Mouse (Mus musculus): ENCODE data around the gene Cd2ap. TPM values are rescaled to one million over a fixed set of nuclear protein-coding genes. Genes with fewer than 3 reads are reported as not detected.
A peak's percentile ranks its signal among the peaks of the same experiment; 100 is the strongest.
"Not testable (repeated sequence)": the region's sequence is repeated elsewhere in the genome, so short reads cannot be mapped to it uniquely, and the experiment has no call there.

Cd2ap gene
- polyA plus RNA-seq (2016; fragmentation: Nextera tagmentation; extraction: Ambion mirVana) = 21.9 and 23.2 TPM in 2 replicates

DNA sequence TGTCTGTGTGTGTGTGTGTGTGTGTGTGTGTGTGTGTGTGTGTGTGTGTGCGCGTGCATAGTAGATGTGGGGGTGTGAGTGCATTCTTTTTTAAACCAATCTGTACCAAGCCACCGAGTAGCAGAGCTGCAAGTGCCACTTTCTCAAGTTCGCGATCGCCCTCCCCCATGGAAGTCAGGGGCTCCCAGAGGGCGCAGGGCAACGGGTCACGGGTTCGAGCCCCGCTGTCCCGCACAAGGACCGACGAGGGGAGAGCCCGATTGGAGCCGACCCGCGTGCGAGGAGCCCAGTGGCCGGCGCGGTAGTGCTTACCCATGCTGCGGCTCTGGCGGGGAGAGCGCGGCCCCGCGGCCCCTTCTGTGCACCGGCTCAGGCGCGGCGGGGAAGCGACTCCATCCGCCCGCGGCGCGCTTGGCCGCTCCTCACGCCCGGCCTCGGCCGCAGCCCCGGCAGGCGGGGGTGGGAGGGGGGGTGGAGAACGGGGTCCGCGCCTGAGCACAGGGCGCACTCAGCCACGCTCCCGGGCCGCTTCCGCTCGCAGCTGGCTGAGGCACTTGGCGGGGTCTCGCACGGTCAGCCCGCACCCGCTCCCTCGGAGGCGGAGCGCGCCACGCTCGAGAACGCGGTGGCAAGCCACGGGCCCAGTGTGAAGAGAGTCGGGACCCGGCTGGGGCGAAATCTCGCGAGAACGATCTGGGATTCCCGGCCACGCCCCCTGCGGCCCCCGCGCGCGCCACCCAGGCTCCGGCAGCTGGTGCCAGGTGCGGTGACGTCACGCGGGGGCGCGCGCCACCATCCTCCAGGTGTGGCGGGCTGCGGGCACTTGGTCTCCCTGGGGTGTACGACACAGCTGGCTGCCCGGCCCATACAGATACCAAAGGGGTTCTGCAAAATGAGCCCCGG, at the start of gene Cd2ap:
Gene Cd2ap (minus strand): TSS at position 665 of the 903 bp plus-strand sequence.
- WGBS = under 1% methylated on average over 75 of the region's 94 CpGs
- no peaks in the 10 kb centered on the region for H3K27me3 ChIP-seq
- H3K27ac ChIP-seq = peak within 1 kb of the TSS; percentile 97
- peak within 1 kb of the TSS; percentile 73 for H3K4me2 ChIP-seq
- ATAC-seq (ENCODE audit: insufficient number of reproducible peaks, insufficient read depth, low FRiP score, low TSS enrichment, low read depth) = peak; percentile 95
- no peaks in the 10 kb centered on the region for H3K9me3 ChIP-seq
- H3K4me1 ChIP-seq (replicated peaks) = peaks cover 21% of the 10 kb centered on the region
- H3K9ac ChIP-seq (replicated peaks) = peak within 1 kb of the TSS; percentile 93
- no peaks in the 10 kb centered on the region for H3K36me3 ChIP-seq
- peak within 1 kb of the TSS; percentile 85 for H3K4me3 ChIP-seq (replicated peaks)

DNA sequence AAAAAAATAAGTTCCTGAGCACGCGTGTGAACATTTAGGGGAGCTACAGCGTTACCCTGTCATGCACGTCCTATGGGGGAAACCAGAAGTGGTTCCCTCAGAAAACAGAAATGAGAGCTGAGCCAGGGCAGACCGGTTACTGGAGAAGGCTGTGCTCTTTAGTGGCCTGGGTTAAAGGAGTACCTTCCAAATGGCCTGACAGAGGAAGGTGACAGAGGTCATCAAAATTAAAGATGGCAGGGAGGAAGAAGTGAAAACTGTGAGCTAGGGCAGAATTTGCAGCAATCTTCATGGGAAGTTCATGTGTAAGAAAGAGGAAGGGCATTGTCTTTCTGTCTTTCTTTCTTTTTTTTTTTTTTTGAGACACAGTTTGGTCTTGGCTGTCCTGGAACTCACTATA, 48.3 kb upstream of the Cd2ap start:
- no peak overlapping the region for H3K4me2 ChIP-seq
- 91% methylated on average over 5 of the region's 5 CpGs for WGBS
- no peak for ATAC-seq (ENCODE audit: insufficient number of reproducible peaks, insufficient read depth, low FRiP score, low TSS enrichment, low read depth)

DNA sequence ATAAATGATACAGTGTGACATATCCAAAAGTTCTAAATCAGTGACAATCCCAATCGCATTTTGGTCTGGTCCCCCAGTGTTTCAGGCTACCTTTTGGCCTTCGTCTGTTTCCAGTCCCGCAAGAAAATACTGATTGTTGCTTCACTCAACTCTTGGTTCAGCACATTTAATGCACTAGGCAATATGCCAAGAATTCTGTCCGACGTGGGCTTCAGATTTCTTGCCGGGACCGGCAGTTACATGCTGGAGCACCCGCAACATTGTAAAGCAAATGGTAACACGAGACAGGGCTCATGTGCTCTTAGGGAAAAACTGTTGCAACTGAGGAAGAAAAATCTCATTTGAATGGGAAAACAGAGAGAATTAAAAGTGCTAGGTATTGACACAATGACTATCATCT, 42.3 kb upstream of the Cd2ap start:
- 57% methylated on average over 9 of the region's 9 CpGs for WGBS
- Histone ChIP-seq H3K27me3 (no peaks in the 10 kb centered on the region), H3K4me2 (no peak overlapping the region), H3K27ac (no peak overlapping the region), H3K36me3 (no peaks in the 10 kb centered on the region), H3K9ac (replicated peaks) (no peak overlapping the region), H3K4me3 (replicated peaks) (no peak overlapping the region), H3K4me1 (replicated peaks) (no peaks in the 10 kb centered on the region), H3K9me3 (no peaks in the 10 kb centered on the region)
- no peak for ATAC-seq (ENCODE audit: insufficient number of reproducible peaks, insufficient read depth, low FRiP score, low TSS enrichment, low read depth)

More for the DNA sequence above, 48.3 kb upstream of the Cd2ap start:
- Histone ChIP-seq H3K36me3 (no peaks in the 10 kb centered on the region), H3K4me3 (replicated peaks) (no peak overlapping the region), H3K4me1 (replicated peaks) (no peaks in the 10 kb centered on the region), H3K27me3 (no peaks in the 10 kb centered on the region), H3K9me3 (no peaks in the 10 kb centered on the region), H3K9ac (replicated peaks) (no peak overlapping the region), H3K27ac (no peak overlapping the region)

DNA sequence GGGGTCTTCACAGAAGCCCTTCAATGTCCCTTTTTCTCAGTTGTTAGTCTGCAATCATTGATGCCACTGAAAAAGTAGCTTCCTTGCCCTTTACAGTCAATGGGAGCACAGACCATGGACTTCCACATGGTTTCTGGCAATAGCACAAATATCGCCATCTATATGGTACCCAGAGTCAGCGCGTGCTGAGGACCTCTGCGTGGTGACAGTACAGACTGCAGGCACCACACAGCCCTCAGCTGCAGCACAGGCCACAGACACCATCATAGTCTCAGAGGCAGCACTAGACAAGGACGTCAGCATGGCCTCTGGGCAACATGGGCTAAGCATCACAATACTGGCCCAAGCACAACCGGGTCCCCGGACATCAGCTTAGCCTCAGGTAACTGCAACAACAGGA, 38.3 kb upstream of the Cd2ap start:
- 84% methylated on average over 7 of the region's 7 CpGs for WGBS
- 0 out of 2 replicates have a peak, but pooled peaks cover 4% of the 10 kb centered on the region for H3K4me1 ChIP-seq (replicated peaks)
- no peak overlapping the region for H3K4me2 ChIP-seq
- no peaks in the 10 kb centered on the region for H3K9me3 ChIP-seq
- ATAC-seq (ENCODE audit: insufficient number of reproducible peaks, insufficient read depth, low FRiP score, low TSS enrichment, low read depth) = no peak
- no peaks in the 10 kb centered on the region for H3K27me3 ChIP-seq
- H3K9ac ChIP-seq (replicated peaks) = no peak overlapping the region
- no peak overlapping the region for H3K4me3 ChIP-seq (replicated peaks)
- H3K36me3 ChIP-seq = no peaks in the 10 kb centered on the region
- H3K27ac ChIP-seq = no peak overlapping the region

- H3K4me3 ChIP-seq (replicated peaks) = no peak overlapping the region
Observed at GRCm38 (mm10) chr17:42912193-42912592, 35.7 kb upstream of the Cd2ap start.

DNA sequence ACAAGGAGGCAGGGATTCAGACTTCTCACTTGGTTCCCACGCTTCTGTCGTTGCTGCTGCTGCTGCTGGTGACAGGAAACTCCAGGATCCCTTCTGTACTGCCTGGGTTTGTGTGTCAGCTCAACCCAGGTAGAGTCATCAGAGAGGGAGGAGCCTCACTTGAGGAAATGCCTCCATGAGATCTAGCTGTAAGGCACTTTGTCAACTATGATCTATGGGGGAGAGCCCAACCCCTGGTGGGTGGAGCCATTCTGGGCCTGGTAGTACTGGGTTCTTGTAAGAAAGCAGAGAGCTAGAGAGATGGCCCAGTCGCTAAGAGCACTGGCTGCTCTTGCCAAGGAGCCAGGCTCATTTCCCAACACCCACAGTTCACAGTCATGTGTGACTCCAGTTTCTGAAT, 34.0 kb upstream of the Cd2ap start:
- no peak for ATAC-seq (ENCODE audit: insufficient number of reproducible peaks, insufficient read depth, low FRiP score, low TSS enrichment, low read depth)
- Histone ChIP-seq H3K9ac (replicated peaks) (no peak overlapping the region), H3K36me3 (no peaks in the 10 kb centered on the region), H3K9me3 (0 out of 2 replicates have a peak, but pooled peaks cover 7% of the 10 kb centered on the region), H3K27ac (no peak overlapping the region), H3K4me2 (no peak overlapping the region), H3K4me1 (replicated peaks) (0 out of 2 replicates have a peak, but pooled peaks cover 4% of the 10 kb centered on the region), H3K27me3 (no peaks in the 10 kb centered on the region), H3K4me3 (replicated peaks) (no peak overlapping the region)
- WGBS = 76% methylated on average over 3 of the region's 3 CpGs

More at GRCm38 (mm10) chr17:42912193-42912592, 35.7 kb upstream of the Cd2ap start:
- 0 out of 2 replicates have a peak, but pooled peaks cover 4% of the 10 kb centered on the region for H3K4me1 ChIP-seq (replicated peaks)
- no peaks in the 10 kb centered on the region for H3K27me3 ChIP-seq
- no peak for ATAC-seq (ENCODE audit: insufficient number of reproducible peaks, insufficient read depth, low FRiP score, low TSS enrichment, low read depth)
- H3K27ac ChIP-seq = no peak overlapping the region
- H3K36me3 ChIP-seq = no peaks in the 10 kb centered on the region
- no peak overlapping the region for H3K4me2 ChIP-seq
- WGBS = 71% methylated on average over 6 of the region's 6 CpGs
- no peak overlapping the region for H3K9ac ChIP-seq (replicated peaks)
- no peaks in the 10 kb centered on the region for H3K9me3 ChIP-seq

- H3K9ac ChIP-seq (replicated peaks) = no peak overlapping the region
- H3K27ac ChIP-seq = no peak overlapping the region
- WGBS = 74% methylated on average over 9 of the region's 9 CpGs
- no peaks in the 10 kb centered on the region for H3K27me3 ChIP-seq
- H3K4me2 ChIP-seq = no peak overlapping the region
- H3K4me1 ChIP-seq (replicated peaks) = 0 out of 2 replicates have a peak, but pooled peaks cover 4% of the 10 kb centered on the region
- H3K4me3 ChIP-seq (replicated peaks) = no peak overlapping the region
- H3K36me3 ChIP-seq = no peaks in the 10 kb centered on the region
- H3K9me3 ChIP-seq = 0 out of 2 replicates have a peak, but pooled peaks cover 7% of the 10 kb centered on the region
- ATAC-seq (ENCODE audit: insufficient number of reproducible peaks, insufficient read depth, low FRiP score, low TSS enrichment, low read depth) = no peak
Observed at GRCm38 (mm10) chr17:42909376-42909775, 32.9 kb upstream of the Cd2ap start.

DNA sequence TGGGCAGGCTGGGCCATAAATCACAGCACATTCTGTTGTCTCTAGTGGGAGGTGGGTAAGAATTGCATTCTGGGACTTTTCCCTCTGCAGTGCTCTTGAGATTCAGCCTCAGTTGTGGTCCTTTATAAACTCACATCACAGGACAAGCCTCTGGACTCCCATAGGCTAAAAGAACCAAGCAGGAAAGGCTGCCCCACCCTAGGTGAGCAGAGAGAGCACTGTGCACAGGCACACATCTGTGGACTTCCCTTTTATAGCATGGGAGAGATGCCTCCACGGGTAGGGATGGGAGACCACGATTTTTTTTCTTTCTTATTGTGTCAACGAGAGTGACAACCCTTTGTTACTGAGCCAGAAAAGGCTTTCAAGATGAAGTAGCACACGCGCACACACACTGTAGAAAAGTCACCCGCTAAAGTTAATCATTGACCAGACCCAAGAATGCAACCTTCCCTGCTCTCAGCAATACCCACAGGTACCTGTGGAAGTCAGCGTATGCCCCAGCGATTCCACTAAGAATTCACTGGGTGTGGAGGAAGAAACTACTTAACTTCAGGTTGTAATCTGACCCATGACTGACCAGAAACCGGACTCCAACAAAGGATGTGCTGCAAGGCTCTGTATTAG, 32.4 kb upstream of the Cd2ap start:
- Histone ChIP-seq H3K27me3 (no peaks in the 10 kb centered on the region), H3K9me3 (0 out of 2 replicates have a peak, but pooled peaks cover 7% of the 10 kb centered on the region), H3K9ac (replicated peaks) (no peak overlapping the region), H3K4me3 (replicated peaks) (no peak overlapping the region), H3K36me3 (no peaks in the 10 kb centered on the region), H3K27ac (no peak overlapping the region), H3K4me1 (replicated peaks) (0 out of 2 replicates have a peak, but pooled peaks cover 4% of the 10 kb centered on the region), H3K4me2 (no peak overlapping the region)
- WGBS = 74% methylated on average over 9 of the region's 9 CpGs
- no peak for ATAC-seq (ENCODE audit: insufficient number of reproducible peaks, insufficient read depth, low FRiP score, low TSS enrichment, low read depth)

- H3K36me3 ChIP-seq = no peaks in the 10 kb centered on the region
- WGBS = 94% methylated on average over 3 of the region's 3 CpGs
- no peak overlapping the region for H3K27ac ChIP-seq
- H3K4me2 ChIP-seq = no peak overlapping the region
- H3K4me1 ChIP-seq (replicated peaks) = 0 out of 2 replicates have a peak, but pooled peaks cover 4% of the 10 kb centered on the region
- H3K4me3 ChIP-seq (replicated peaks) = no peak overlapping the region
- H3K9ac ChIP-seq (replicated peaks) = no peak overlapping the region
- H3K9me3 ChIP-seq = 0 out of 2 replicates have a peak, but pooled peaks cover 7% of the 10 kb centered on the region
- no peaks in the 10 kb centered on the region for H3K27me3 ChIP-seq
- ATAC-seq (ENCODE audit: insufficient number of reproducible peaks, insufficient read depth, low FRiP score, low TSS enrichment, low read depth) = no peak
Observed at GRCm38 (mm10) chr17:42908136-42908535, 31.7 kb upstream of the Cd2ap start.

- not testable (repeated sequence) for H3K9me3 ChIP-seq; H3K27ac ChIP-seq; H3K4me1 ChIP-seq (replicated peaks); H3K9ac ChIP-seq (replicated peaks); H3K36me3 ChIP-seq; ATAC-seq (ENCODE audit: insufficient number of reproducible peaks, insufficient read depth, low FRiP score, low TSS enrichment, low read depth); H3K27me3 ChIP-seq; H3K4me2 ChIP-seq; H3K4me3 ChIP-seq (replicated peaks)
- 96% methylated on average over 1 of the region's 1 CpGs for WGBS
Observed at GRCm38 (mm10) chr17:42906456-42906855, 30.0 kb upstream of the Cd2ap start.

DNA sequence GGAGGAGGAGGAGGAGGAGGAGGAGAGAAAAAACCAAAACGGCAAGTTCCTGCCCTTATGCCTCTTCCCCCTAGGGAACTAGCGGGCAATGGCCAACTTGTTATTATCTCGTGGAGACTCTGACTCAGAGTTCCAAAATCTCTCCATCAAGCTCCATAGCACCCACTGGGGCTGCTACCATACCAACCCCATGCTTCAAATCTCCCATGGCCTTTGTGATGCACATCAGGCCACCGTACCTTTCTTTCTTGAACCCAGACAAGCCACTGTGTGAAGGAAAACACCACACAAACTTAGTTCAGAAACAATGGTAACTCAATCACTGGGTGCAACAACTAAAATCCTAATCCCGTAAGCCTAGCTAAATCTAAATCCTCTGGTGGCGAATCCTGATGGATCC, 29.5 kb upstream of the Cd2ap start:
- Histone ChIP-seq H3K4me3 (replicated peaks) (no peak overlapping the region), H3K4me2 (no peak overlapping the region), H3K27me3 (no peaks in the 10 kb centered on the region), H3K27ac (no peak overlapping the region), H3K9ac (replicated peaks) (no peak overlapping the region), H3K4me1 (replicated peaks) (0 out of 2 replicates have a peak, but pooled peaks cover 3% of the 10 kb centered on the region), H3K36me3 (no peaks in the 10 kb centered on the region), H3K9me3 (0 out of 2 replicates have a peak, but pooled peaks cover 7% of the 10 kb centered on the region)
- no peak for ATAC-seq (ENCODE audit: insufficient number of reproducible peaks, insufficient read depth, low FRiP score, low TSS enrichment, low read depth)
- WGBS = 88% methylated on average over 6 of the region's 6 CpGs

All from limb, embryonic 12.5 days (tissue).